13 mouse cellular contexts compared by ENCODE assay signal in genomic region chr12:33020011-33020410, GRCm38 (mm10).
A peak's percentile ranks its signal among the peaks of the same experiment; 100 is the strongest.
DNase-seq lines count a peak whose midpoint lies in the region; ATAC-seq and TF ChIP-seq lines count a peak whose summit lies in the region.
"Had no signal": no experiment of that assay in that cellular context is flagged by ENCODE, and none has a peak within 500 bp of the region (broad histone marks: within the 10 kb centered on the region; RNA-seq: fewer than 3 reads in every experiment).

No protein-coding gene starts in this region.

- no peak overlapping the region for H3K27ac ChIP-seq in heart, embryonic 11.5 days (ENCODE audit: low read depth, low read length)
- H3K27ac ChIP-seq in layer of hippocampus, adult 2 months = no peak overlapping the region
- H3K27ac ChIP-seq: heart, embryonic 15.5 days; kidney, postnatal 0 days; neural tube, embryonic 12.5 days had no signal

- no peak overlapping the region for H3K4me3 ChIP-seq in heart, embryonic 11.5 days (ENCODE audit: low read depth, low read length)
- H3K4me3 ChIP-seq in layer of hippocampus, adult 2 months = no peak overlapping the region
- H3K4me3 ChIP-seq: heart, embryonic 15.5 days; neural tube, embryonic 12.5 days had no signal

- no peaks in the 10 kb centered on the region for H3K9me3 ChIP-seq in heart, embryonic 11.5 days (replicated peaks; ENCODE audit: control insufficient read depth, low read length)
- H3K9me3 ChIP-seq: heart, embryonic 15.5 days; neural tube, embryonic 12.5 days had no signal

- H3K4me1 ChIP-seq in heart, embryonic 11.5 days (ENCODE audit: control insufficient read depth, insufficient read depth, low read length) = no peaks in the 10 kb centered on the region
- H3K4me1 ChIP-seq: heart, embryonic 15.5 days had no signal

- 80% methylated on average over 6 of the region's 6 CpGs for WGBS in heart, embryonic 11.5 days (ENCODE audit: insufficient replicate concordance)

- H3K4me2 ChIP-seq in heart, embryonic 11.5 days = no peak overlapping the region
- H3K4me2 ChIP-seq: heart, embryonic 15.5 days; neural tube, embryonic 12.5 days had no signal

- no peak overlapping the region for H3K9ac ChIP-seq in heart, embryonic 11.5 days (ENCODE audit: low read depth, low read length)
- H3K9ac ChIP-seq: heart, embryonic 15.5 days; neural tube, embryonic 12.5 days had no signal

- peak; percentile 70 to 81 for DNase-seq in heart, adult 18-20 months
- DNase-seq in adipocyte (ENCODE audit: low spot score) = peak; percentile 79
- peak; percentile 58 for DNase-seq in heart, adult 8-10 months (ENCODE audit: low spot score)
- DNase-seq in skeletal muscle tissue, adult 2 months (ENCODE audit: low read depth, low spot score) = peak; percentile 89
- DNase-seq in right cerebral cortex, postnatal 36 days (ENCODE audit: low spot score in 2 of 2) = no peak
- DNase-seq in layer of hippocampus, adult 2 months (ENCODE audit: low spot score in 2 of 2) = no peak
- DNase-seq in frontal cortex, postnatal 14 days (ENCODE audit: low spot score in 2 of 2) = no peak
- DNase-seq: cerebellum, adult 9-10 months; left cerebral cortex, postnatal 4 days had no signal

- no peaks in the 10 kb centered on the region for H3K27me3 ChIP-seq in heart, embryonic 11.5 days (ENCODE audit: control insufficient read depth, insufficient read depth, low read length)
- H3K27me3 ChIP-seq: neural tube, embryonic 12.5 days had no signal

- no peak for ATAC-seq in heart, embryonic 11.5 days (replicated peaks; ENCODE audit: insufficient number of reproducible peaks, low FRiP score, low TSS enrichment)

- no peak for TF ChIP-seq CTCF in layer of hippocampus, adult 2 months (conservative IDR thresholded peaks at IDR 0.05)

- no peaks in the 10 kb centered on the region for H3K36me3 ChIP-seq in heart, embryonic 11.5 days (ENCODE audit: control insufficient read depth, insufficient read depth, low read length)
- H3K36me3 ChIP-seq: heart, embryonic 15.5 days; neural tube, embryonic 12.5 days had no signal

Comparison
In these comparisons a context has a peak if more than half of its experiments do, and no peak if none do; other contexts are left out.
1. DNase-seq: peak in heart, adult 18-20 months (2 of 2), adipocyte (single experiment), heart, adult 8-10 months (single experiment) and skeletal muscle tissue, adult 2 months (single experiment); none in right cerebral cortex, postnatal 36 days (0 of 2), layer of hippocampus, adult 2 months (0 of 2) and frontal cortex, postnatal 14 days (0 of 2).